Mouse (Mus musculus) forebrain, embryonic 11.5 days (tissue): ENCODE results near the gene Dlgap1. TPM values are rescaled to one million over a fixed set of nuclear protein-coding genes. Genes with fewer than 3 reads are reported as not detected.

Source experiments
- ATAC-seq: fragments of 200-750 bp; cut with Nextera tagmentation; replicated peaks from 2 replicates; pipeline ENCODE4 v1.8.0; 2017; ENCODE audit warnings: moderate TSS enrichment; ENCODE audit not compliant: low FRiP score
- DNase-seq: peaks from one replicate; pipeline ENCODE4 v3.0.0-alpha.2; 2017; ENCODE audit warnings: low spot score
- H3K27ac ChIP-seq: fragments of 300-500 bp; sonication (generic); 2 replicates; pipeline ENCODE4 v1.5.1; 2014; ENCODE audit warnings: low read depth, low read length
- H3K27me3 ChIP-seq: fragments of 300-500 bp; sonication (generic); 2 replicates; pipeline ENCODE4 v1.6.1; 2014; ENCODE audit warnings: mild to moderate bottlenecking, low read length, mixed read lengths; ENCODE audit not compliant: control insufficient read depth, insufficient read depth
- H3K36me3 ChIP-seq: fragments of 300-500 bp; sonication (generic); 2 replicates; pipeline ENCODE4 v1.6.1; 2014; ENCODE audit warnings: mild to moderate bottlenecking, low read length, moderate library complexity, mixed read lengths; ENCODE audit not compliant: control insufficient read depth, insufficient read depth
- H3K4me1 ChIP-seq: fragments of 300-500 bp; sonication (generic); replicated peaks from 2 replicates; pipeline ENCODE4 v1.6.1; 2014; ENCODE audit warnings: low read length, mixed read lengths; ENCODE audit not compliant: control insufficient read depth, insufficient read depth
- H3K4me2 ChIP-seq: fragments of 300-500 bp; sonication (generic); 2 replicates; pipeline ENCODE4 v1.6.1; 2014; ENCODE audit warnings: low read depth, mild to moderate bottlenecking, low read length, moderate library complexity, mixed read lengths; ENCODE audit not compliant: severe bottlenecking
- H3K4me3 ChIP-seq: fragments of 300-500 bp; sonication (generic); 2 replicates; pipeline ENCODE4 v1.5.1; 2014; ENCODE audit warnings: low read depth, low read length
- H3K9ac ChIP-seq: fragments of 300-500 bp; sonication (generic); 2 replicates; pipeline ENCODE4 v1.6.1; 2014; ENCODE audit warnings: low read length
- H3K9me3 ChIP-seq: fragments of 300-500 bp; sonication (generic); 2 replicates; pipeline ENCODE4 v1.6.1; 2016; ENCODE audit warnings: low read length, mixed read lengths; ENCODE audit not compliant: control insufficient read depth
- WGBS: fragments of 180-500 bp; shearing (Covaris S2); extraction: QIAGEN DNeasy Blood & Tissue Kit; methylation state at CpG from one replicate; pipeline ENCODE4 v1.1.7; 2014; 5-methylcytosine and 5-hydroxymethylcytosine counted together
- polyA plus RNA-seq: library from polyadenylated mRNA; unstranded; fragments of >200 nt; fragmentation: Nextera tagmentation; extraction: Ambion mirVana; gene quantifications from 2 replicates; pipeline ENCODE4 v1.2.1, GENCODE M21; 2014

Gene Dlgap1
- polyA plus RNA-seq, 1 experiment from 2014 or later: 3.0 TPM

DNA sequence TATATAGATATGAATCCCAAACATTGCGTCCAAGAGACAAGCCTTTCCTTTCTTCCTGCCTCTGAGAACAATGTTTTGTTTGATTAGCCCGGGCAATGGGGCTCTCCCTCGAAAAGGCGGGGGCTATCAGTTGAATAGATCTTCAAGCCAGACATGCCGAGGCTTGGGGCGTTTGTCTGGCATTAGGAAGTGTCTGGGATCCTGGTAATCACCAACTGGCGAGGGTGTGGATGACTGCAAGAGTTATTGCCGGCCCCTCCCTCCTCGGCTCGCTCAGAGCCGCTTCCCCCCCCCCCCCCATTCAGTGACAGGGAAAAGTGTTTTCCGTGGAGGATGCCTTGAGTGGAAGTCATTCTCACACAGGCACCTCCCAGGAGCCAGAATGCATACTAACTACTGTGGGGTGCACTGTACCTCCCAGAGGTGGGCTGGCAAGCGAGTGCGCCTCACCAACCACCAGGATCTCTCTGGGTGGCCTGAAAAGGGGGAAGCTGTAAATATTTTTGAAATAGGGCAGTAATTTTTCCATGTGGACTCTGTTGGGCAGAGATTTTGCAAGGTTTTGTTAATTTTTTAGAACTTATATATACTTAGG lies 786.9 kb downstream of the Dlgap1 start:
- peak; percentile 72 for DNase-seq
- Histone ChIP-seq H3K4me1 (peaks cover 5% of the 10 kb centered on the region; the same call in 1 of the 2 replicates), H3K9ac (peak overlapping the region; percentile 51), H3K36me3 (no peaks in the 10 kb centered on the region), H3K9me3 (no peaks in the 10 kb centered on the region), H3K27ac (peak overlapping the region; percentile 78), H3K27me3 (no peaks in the 10 kb centered on the region), H3K4me3 (peak overlapping the region; percentile 29), H3K4me2 (peak overlapping the region; percentile 73)
- WGBS: 4% methylated on average over 14 of the region's 14 CpGs
- peak; percentile 68 for ATAC-seq

DNA sequence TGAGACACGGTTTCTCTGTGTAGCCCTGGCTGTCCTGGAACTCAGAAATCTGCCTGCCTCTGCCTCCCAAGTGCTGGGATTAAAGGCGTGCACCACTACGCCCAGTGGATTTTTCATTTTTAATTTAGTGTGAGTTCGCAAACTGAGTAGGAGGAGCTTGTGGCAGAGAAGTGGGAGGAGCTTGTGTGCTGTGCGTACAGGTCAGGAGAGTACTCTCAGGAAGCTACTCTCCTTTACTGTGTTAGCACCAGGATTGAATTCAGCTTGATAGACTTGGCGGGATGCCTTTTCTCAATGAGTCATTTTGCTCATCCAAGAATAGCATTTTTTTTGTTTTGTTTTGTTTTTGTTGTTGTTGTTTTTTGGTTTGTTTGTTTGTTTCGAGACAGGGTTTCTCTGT lies 793.1 kb downstream of the Dlgap1 start:
- ATAC-seq: no peak
- 91% methylated on average over 7 of the region's 7 CpGs for whole genome bisulfite sequencing
- H3K27ac ChIP-seq: no peak overlapping the region
- H3K4me1 ChIP-seq: no peaks in the 10 kb centered on the region
- H3K4me3 ChIP-seq: no peak overlapping the region
- H3K9ac ChIP-seq: no peak overlapping the region
- no peak overlapping the region for H3K4me2 ChIP-seq
- no peak for DNase-seq
- no peaks in the 10 kb centered on the region for H3K27me3 ChIP-seq
- H3K9me3 ChIP-seq: no peaks in the 10 kb centered on the region
- H3K36me3 ChIP-seq: no peaks in the 10 kb centered on the region

- DNase-seq (no peak), ATAC-seq (no peak)
- no peaks in the 10 kb centered on the region for H3K27me3 ChIP-seq
- 90% methylated on average over 10 of the region's 10 CpGs for WGBS
- no peaks in the 10 kb centered on the region for H3K4me1 ChIP-seq
- H3K4me2 ChIP-seq: no peak overlapping the region
- H3K9ac ChIP-seq: no peak overlapping the region
- no peak overlapping the region for H3K27ac ChIP-seq
- H3K4me3 ChIP-seq: no peak overlapping the region
- H3K36me3 ChIP-seq: no peaks in the 10 kb centered on the region
- no peaks in the 10 kb centered on the region for H3K9me3 ChIP-seq
These were observed 793.8 kb downstream of the Dlgap1 start for GRCm38 (mm10) chr17:70762634-70763033.

DNA sequence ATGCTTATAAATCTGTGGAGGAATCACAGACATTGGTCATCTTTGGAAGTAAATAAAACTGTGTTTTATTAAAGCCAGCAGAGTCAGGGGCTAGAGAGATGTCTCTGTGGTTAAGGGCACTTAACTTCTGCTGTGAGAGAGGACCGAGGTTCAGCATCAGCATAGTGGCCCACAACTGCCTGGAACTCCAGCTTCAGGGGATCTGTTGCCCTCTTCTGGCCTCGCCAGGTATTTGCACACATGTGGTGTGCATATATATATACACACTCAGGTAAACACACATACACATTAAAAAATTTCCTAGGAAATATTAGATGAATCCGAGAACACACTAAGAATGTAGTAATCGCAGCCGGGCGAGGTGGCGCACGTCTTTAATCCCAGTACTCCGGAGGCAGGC lies 796.5 kb downstream of the Dlgap1 start:
- 94% methylated on average over 9 of the region's 9 CpGs for WGBS
- ATAC-seq (no peak), DNase-seq (no peak)
- no peaks in the 10 kb centered on the region for H3K27me3 ChIP-seq
- no peak overlapping the region for H3K9ac ChIP-seq
- no peak overlapping the region for H3K27ac ChIP-seq
- H3K4me3 ChIP-seq: no peak overlapping the region
- no peaks in the 10 kb centered on the region for H3K4me1 ChIP-seq
- no peaks in the 10 kb centered on the region for H3K9me3 ChIP-seq
- no peak overlapping the region for H3K4me2 ChIP-seq
- H3K36me3 ChIP-seq: no peaks in the 10 kb centered on the region

DNA sequence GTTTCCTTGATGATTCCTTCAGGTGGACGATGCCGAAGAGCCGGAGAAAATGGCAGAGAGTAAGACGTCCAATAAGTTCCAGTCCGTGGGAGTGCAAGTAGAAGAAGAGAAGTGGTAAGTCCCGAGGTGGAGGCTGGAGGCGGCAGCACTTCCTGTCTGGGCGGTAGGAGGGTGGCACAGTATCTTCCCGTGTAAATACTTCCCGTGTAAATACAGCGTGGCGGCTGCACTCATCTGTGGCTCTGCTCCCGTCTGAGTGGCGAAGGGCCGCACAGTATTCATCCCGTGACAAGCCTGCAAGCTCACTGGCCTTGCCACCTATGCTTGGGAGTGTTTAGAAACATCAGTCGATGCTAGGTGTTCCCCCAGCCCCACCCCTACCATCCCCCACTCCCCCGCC lies 797.1 kb downstream of the Dlgap1 start:
- WGBS: 91% methylated on average over 18 of the region's 18 CpGs
- no peaks in the 10 kb centered on the region for H3K27me3 ChIP-seq
- no peaks in the 10 kb centered on the region for H3K36me3 ChIP-seq
- H3K4me2 ChIP-seq: no peak overlapping the region
- no peak overlapping the region for H3K27ac ChIP-seq
- no peak overlapping the region for H3K9ac ChIP-seq
- no peak overlapping the region for H3K4me3 ChIP-seq
- ATAC-seq (no peak), DNase-seq (no peak)
- no peaks in the 10 kb centered on the region for H3K4me1 ChIP-seq
- H3K9me3 ChIP-seq: no peaks in the 10 kb centered on the region

GRCm38 (mm10) chr17:70772120-70772899 lies 803.4 kb downstream of the Dlgap1 start:
- H3K27ac ChIP-seq: 0 out of 2 replicates have a peak overlapping the region, but pooled peaks have one; percentile 37
- ATAC-seq (0 out of 2 replicates have a peak, but pooled peaks have one; percentile 17), DNase-seq (no peak)
- no peaks in the 10 kb centered on the region for H3K36me3 ChIP-seq
- peak overlapping the region; percentile 9; the same call in 1 of the 2 replicates for H3K4me2 ChIP-seq
- no peaks in the 10 kb centered on the region for H3K27me3 ChIP-seq
- no peak overlapping the region for H3K4me3 ChIP-seq
- H3K4me1 ChIP-seq: no peaks in the 10 kb centered on the region
- H3K9ac ChIP-seq: no peak overlapping the region
- no peaks in the 10 kb centered on the region for H3K9me3 ChIP-seq
- 3% methylated on average over 10 of the region's 10 CpGs for WGBS

GRCm38 (mm10) chr17:70779770-70780169 lies 810.9 kb downstream of the Dlgap1 start:
- Histone ChIP-seq H3K4me2 (no peak overlapping the region), H3K4me3 (no peak overlapping the region), H3K4me1 (peaks cover 14% of the 10 kb centered on the region), H3K27ac (no peak overlapping the region), H3K9me3 (no peaks in the 10 kb centered on the region), H3K27me3 (no peaks in the 10 kb centered on the region), H3K36me3 (no peaks in the 10 kb centered on the region), H3K9ac (no peak overlapping the region)
- WGBS: 24% methylated on average over 7 of the region's 7 CpGs
- ATAC-seq: no peak
- no peak for DNase-seq

- peak; percentile 91 for ATAC-seq
- 24% methylated on average over 18 of the region's 18 CpGs for WGBS
- Histone ChIP-seq H3K9me3 (no peaks in the 10 kb centered on the region), H3K27ac (peak overlapping the region; percentile 70), H3K27me3 (no peaks in the 10 kb centered on the region), H3K36me3 (no peaks in the 10 kb centered on the region), H3K4me3 (no peak overlapping the region), H3K9ac (peak overlapping the region; percentile 27; the same call in 1 of the 2 replicates), H3K4me1 (peaks cover 14% of the 10 kb centered on the region), H3K4me2 (0 out of 2 replicates have a peak overlapping the region, but pooled peaks have one; percentile 18)
- DNase-seq: peak; percentile 75
These were observed 812.1 kb downstream of the Dlgap1 start for GRCm38 (mm10) chr17:70780726-70781689.
